Mouse (Mus musculus): ENCODE results near the gene Tbx22.

The Tbx22 gene

GRCm38 (mm10) chrX:107667664-107668063, at the start of gene Tbx22:
Gene Tbx22, plus strand, starts transcription at chrX:107667964.
- DNase-seq (ENCODE audit: low read depth, low spot score) = no peak

DNA sequence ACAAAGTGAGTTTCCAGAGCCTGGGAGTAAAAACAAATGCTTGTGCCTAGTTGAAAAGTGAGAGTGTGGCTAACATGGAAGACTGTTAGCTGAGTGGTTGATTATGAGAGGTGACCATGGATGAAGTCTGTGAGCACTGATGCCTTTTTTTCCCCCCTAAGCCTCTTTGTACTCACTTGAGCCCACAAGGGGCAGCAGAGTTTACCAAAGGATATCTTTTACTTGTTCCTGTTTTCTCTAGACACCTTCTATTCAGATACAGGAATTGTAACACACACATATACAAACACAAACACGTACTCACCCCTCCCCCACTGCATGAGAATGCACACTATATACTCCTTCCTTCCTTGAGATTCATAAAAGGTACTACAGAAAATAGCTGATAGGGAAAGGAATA, 913 bp downstream of the Tbx22 start:
- DNase-seq (ENCODE audit: low read depth, low spot score) = no peak

DNA sequence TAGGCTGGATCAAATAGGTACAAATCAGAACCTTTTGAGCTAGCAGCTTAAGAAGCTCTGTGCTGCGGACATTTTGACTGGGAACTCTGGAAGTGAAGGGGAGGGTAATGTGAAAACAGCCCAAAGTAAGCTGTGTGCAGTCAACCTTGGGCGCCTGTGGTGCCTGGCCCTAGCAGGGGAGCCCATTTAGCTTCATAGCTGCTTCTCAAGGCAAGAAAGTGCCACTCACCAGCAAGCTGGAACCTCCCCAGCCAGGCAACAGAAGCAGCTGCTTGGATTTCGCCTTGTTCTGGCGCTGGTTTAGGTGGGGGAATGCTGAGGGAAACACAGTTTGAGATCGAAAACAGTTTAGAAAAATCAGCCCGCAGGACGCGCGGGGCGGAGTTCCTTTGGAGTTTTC, 11.4 kb downstream of the Tbx22 start:
- no peak for DNase-seq (ENCODE audit: low read depth, low spot score)

DNA sequence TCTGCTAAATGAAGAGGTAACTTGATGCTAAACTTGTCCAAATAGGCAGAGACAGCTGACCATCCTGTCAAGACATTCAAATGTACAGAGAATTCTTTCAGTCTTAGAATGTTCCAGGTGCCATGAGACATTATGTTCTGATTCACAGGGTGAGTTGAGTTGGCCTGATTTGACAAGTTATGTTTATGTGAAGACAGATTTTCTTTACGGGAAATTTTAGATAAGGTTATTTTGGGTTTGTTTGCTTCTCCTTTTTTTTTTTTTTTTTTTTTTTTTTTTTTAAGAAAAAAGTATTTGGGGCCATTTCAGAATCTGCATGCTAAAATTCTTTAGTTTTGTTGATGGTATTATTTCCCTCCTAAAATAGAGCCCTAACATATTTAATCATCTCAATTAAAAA, 40.8 kb downstream of the Tbx22 start:
- no peak for DNase-seq (ENCODE audit: low read depth, low spot score)

DNA sequence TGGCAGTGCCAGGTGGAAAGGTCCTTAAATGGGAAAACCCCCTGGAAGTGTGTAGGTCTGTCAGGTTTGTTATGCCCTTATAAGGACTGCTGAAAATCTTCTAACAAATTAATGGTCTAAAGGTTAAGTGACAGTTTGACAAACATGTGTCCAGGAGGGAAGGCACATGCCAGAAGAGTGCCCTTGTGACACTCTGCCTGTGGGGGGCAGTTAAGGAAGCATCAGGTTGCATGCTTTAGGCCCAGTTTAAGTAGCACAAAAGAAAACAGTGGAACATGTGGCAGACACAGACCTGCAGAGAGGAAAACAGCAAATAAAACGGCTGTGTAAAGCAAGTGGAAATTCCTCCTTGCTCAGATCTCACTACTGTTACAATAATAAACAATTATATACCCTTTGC, 55.8 kb downstream of the Tbx22 start:
- DNase-seq (ENCODE audit: low read depth, low spot score) = no peak
